Mouse (Mus musculus) adrenal gland, postnatal 14 days (tissue): ENCODE measurements at regions not wholly inside any gene's neighbourhood (a gene's known extent, or its start where the extent isn't known, plus 50 kb on each side); places are given as distances from the start of the nearest gene placed in this dataset.

Experiments used
- DNase-seq: peaks from one replicate; pipeline ENCODE4 v3.0.0; 2021; ENCODE audit warnings: mixed read lengths

DNA sequence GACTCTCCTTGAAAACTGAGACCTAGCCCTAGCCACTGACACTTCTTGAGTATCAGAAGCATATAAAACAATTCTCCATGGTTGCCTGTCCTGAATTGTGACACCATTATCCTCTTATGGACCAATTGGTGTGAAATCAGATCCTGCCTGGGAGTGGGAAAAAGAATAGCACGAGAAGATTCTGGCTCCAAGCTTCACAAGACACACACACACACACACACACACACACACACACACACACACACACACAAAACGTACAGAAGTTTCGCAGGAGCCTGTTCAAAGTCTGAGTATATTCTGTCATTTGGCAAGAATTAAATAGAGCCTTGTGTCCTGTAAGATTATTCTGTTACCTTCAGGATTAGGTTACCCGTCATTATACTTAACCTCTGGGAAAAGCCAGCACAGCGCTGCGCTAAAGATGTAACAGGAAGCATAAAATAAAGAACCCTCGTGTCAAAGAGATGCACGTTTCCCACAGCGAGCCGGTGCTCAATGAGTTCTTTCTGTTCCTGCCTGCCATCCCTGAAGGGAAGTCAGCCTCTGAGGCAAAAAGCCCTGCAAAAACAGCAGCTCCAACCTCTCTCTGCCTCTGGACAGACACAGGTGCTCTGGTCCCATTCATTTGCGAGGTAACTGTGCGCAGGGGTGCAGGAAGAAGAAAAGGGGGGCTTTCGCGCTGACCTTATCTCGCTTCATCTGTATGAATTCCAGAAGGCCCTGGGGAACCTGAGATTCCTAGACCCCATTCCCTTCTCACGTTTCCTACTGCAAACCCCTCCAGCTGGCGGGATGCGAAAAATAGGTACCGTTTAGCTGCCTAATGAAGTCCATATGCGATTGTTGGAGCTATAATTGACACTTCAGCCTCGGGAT is 178.4 kb upstream of the Elac2 start:
- no peak for DNase-seq

DNA sequence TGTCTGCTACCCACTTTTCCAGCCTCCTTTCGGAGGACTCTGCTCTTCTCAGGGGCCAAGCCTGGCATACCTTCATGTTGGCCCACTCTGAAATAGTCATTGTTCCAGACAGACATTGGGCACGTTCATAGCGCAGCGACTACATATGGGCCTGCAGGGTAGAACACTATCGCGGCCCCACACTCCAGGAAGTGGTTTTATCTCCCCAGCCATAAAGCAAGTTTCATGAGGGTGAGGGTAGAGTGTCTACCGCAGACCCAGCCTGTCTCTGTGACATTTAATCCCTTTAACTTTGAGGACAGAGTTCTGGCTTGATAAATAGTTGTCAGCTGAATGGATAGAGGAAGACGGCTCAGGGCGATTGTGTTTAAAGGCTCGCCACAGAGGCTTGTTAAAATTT is 177.5 kb upstream of the Elac2 start:
- no peak for DNase-seq

GRCm38 (mm10) chr11:64805567-64805966 is 173.3 kb upstream of the Elac2 start:
- no peak for DNase-seq

- DNase-seq, result no peak
Measured at GRCm38 (mm10) chr11:64812408-64812807, 166.4 kb upstream of the Elac2 start.

DNA sequence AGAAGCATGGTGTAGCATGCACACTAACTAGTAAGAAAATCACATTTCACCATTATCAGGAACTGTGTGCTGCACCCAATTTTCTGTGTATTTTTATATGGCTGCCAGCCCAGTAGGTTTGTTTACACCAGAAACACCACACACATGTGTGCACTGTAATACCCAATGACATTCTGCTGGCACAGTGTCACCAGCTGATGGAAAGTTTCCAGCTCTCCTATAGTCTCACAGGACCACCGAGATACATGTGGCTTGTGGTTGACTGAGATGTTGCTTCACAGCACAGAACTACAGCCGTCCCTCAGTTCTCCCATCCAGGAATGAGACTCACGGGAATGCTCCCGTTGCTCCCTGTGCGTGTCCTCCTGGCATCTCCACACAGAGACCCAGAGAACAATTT is 149.4 kb upstream of the Elac2 start:
- DNase-seq, result no peak

GRCm38 (mm10) chr11:64832453-64832852 is 146.4 kb upstream of the Elac2 start:
- no peak for DNase-seq

DNA sequence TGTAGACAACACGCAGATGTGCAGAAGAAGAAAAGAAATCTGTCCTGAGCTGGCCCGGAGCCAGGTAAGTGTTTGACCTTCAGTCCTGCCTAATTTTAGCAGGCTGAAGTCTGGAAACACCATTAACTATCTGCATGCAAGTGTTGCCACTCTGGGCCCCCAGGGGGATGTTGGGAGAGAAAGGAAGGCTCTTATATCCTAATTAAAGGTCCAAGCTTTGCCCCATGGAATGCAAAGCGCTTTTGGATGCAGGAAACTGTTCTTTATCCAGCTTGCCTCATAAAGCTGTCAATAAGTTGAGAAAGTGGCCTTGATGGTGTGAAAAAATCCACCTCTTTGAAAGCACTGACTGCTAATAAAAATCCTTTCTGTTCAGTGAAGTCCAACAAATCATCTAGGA is 145.1 kb upstream of the Elac2 start:
- DNase-seq, result no peak

DNA sequence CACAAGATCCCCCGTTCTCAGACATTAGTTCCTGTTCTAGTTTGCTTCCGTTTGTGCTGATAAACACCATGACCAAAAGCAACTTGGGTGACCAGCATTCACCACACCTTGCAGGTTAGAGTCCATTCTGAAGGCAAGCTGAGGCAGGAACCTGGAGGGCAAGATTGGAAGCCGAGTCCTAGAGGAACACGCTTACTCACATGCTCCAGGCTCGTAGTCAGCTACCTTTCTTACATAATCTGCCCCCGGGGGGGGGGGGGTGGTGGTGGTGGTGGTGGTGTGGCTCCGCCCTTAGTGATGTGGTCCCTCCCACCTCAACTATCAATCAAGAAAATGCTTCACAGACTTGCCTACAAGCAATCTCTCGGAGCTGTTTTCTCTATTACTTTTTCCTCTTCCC is 142.1 kb upstream of the Elac2 start:
- DNase-seq, result no peak

- DNase-seq, result no peak
Measured at GRCm38 (mm10) chr11:64841092-64841491, 137.7 kb upstream of the Elac2 start.

- DNase-seq, result no peak
Measured at GRCm38 (mm10) chr11:64842775-64843530, 135.9 kb upstream of the Elac2 start.

- no peak for DNase-seq
Measured at GRCm38 (mm10) chr11:64846577-64847147, 132.2 kb upstream of the Elac2 start.

DNA sequence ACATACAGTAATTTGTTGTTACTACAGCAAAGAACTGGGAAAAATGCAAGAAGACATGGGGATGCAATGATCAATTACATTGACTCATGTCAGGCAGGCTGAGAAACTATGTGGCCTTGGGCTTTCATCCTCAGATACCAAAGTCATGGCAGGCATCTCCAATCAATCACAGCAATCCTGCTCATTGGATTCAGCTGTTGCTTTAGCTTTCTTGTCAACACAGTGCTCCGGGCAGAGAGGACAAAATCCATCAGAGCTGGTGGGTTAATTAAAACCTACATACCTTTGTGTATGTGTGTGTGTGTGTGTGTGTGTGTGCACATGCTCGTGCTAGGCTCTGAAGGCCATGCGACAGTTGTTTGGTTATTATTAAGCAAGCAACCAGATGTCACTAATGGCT is 119.2 kb upstream of the Elac2 start:
- DNase-seq, result peak; percentile 10

DNA sequence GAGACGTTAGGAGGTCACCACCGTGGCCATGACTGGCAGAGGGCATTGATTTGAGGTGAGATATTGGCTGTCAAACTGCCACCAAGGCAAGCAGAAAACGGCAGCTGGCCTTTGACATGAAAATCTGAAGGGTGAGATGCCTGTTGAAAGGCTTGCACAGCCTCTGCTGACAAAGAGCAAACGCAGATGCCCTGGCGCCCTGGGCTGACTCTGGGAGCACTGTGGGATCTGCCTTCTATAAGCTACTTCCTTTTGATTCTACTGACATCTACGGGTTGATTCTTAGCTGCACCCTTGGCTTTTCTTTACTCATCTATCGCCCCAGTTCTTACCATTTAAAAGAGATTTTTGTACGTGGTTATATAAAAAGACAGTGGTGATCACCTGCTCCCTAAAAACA is 98.2 kb upstream of the Elac2 start:
- no peak for DNase-seq

GRCm38 (mm10) chr11:64884518-64884917 is 94.3 kb upstream of the Elac2 start:
- no peak for DNase-seq

- no peak for DNase-seq
Measured at GRCm38 (mm10) chr11:64889335-64890020, 89.4 kb upstream of the Elac2 start.

DNA sequence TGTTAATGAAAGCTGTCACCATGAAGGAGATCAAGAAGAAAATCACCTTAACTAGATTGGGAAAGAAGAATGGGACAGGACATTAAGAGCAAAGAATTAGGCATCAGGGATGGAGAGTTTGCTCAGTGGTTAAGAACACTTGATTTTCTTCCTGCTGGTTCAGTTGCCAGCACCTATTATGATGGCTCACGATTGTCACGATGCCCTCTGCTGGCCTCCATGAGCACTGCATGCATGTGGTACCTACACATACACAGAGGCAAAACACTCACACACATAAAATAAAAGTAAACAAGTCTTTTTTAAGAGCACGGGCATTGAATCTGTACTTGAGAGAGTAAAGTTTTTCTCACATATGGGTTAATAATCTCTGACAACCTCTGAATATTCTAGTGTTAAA is 88.1 kb upstream of the Elac2 start:
- peak; percentile 52 for DNase-seq

GRCm38 (mm10) chr11:64895804-64896466 is 82.9 kb upstream of the Elac2 start:
- DNase-seq, result no peak

- peak; percentile 77 for DNase-seq
Measured at GRCm38 (mm10) chr11:64898758-64899586, 79.9 kb upstream of the Elac2 start.

- no peak for DNase-seq
Measured at GRCm38 (mm10) chr11:64899587-64900278, 79.1 kb upstream of the Elac2 start.

GRCm38 (mm10) chr11:64916783-64917182 is 62.1 kb upstream of the Elac2 start:
- peak; percentile 5 for DNase-seq

GRCm38 (mm10) chr11:64917301-64917700 is 61.5 kb upstream of the Elac2 start:
- DNase-seq, result no peak
